Mouse (Mus musculus): Measurements from ENCODE around the gene Ralgps2.
A peak's percentile ranks its signal among the peaks of the same experiment; 100 is the strongest.

The Ralgps2 gene

GRCm38 (mm10) chr1:156909265-156909664 lies 30.2 kb downstream of the Ralgps2 start:
- no peak for DNase-seq (ENCODE audit: low read depth)

GRCm38 (mm10) chr1:156905660-156906059 lies 33.8 kb downstream of the Ralgps2 start:
- DNase-seq (ENCODE audit: low read depth), result peak; percentile 56

- DNase-seq (ENCODE audit: low read depth), result peak; percentile 22
Observed at GRCm38 (mm10) chr1:156903899-156904298, 35.5 kb downstream of the Ralgps2 start.

- DNase-seq (ENCODE audit: low read depth), result peak; percentile 21
Observed at GRCm38 (mm10) chr1:156901689-156902088, 37.7 kb downstream of the Ralgps2 start.

- DNase-seq (ENCODE audit: low read depth), result peak; percentile 37
Observed at GRCm38 (mm10) chr1:156891561-156891960, 47.9 kb downstream of the Ralgps2 start.

- DNase-seq (ENCODE audit: low read depth), result no peak
Observed at GRCm38 (mm10) chr1:156888830-156889229, 50.6 kb downstream of the Ralgps2 start.

- DNase-seq (ENCODE audit: low read depth), result no peak
Observed at GRCm38 (mm10) chr1:156885879-156886278, 53.5 kb downstream of the Ralgps2 start.

- DNase-seq (ENCODE audit: low read depth), result no peak
Observed at GRCm38 (mm10) chr1:156884782-156885181, 54.6 kb downstream of the Ralgps2 start.

GRCm38 (mm10) chr1:156870616-156871015 lies 68.8 kb downstream of the Ralgps2 start:
- peak; percentile 7 for DNase-seq (ENCODE audit: low read depth)

GRCm38 (mm10) chr1:156870028-156870427 lies 69.4 kb downstream of the Ralgps2 start:
- DNase-seq (ENCODE audit: low read depth), result no peak

GRCm38 (mm10) chr1:156864240-156864639 lies 75.2 kb downstream of the Ralgps2 start:
- no peak for DNase-seq (ENCODE audit: low read depth)

- no peak for DNase-seq (ENCODE audit: low read depth)
Observed at GRCm38 (mm10) chr1:156863726-156864125, 75.7 kb downstream of the Ralgps2 start.

- peak; percentile 10 for DNase-seq (ENCODE audit: low read depth)
Observed at GRCm38 (mm10) chr1:156861475-156862043, 77.9 kb downstream of the Ralgps2 start.

GRCm38 (mm10) chr1:156860266-156860665 lies 79.2 kb downstream of the Ralgps2 start:
- DNase-seq (ENCODE audit: low read depth), result no peak

GRCm38 (mm10) chr1:156859711-156860250 lies 79.6 kb downstream of the Ralgps2 start:
- no peak for DNase-seq (ENCODE audit: low read depth)

- no peak for DNase-seq (ENCODE audit: low read depth)
Observed at GRCm38 (mm10) chr1:156859156-156859555, 80.3 kb downstream of the Ralgps2 start.

- DNase-seq (ENCODE audit: low read depth), result no peak
Observed at GRCm38 (mm10) chr1:156856666-156857065, 82.8 kb downstream of the Ralgps2 start.

GRCm38 (mm10) chr1:156854558-156854957 lies 84.9 kb downstream of the Ralgps2 start:
- DNase-seq (ENCODE audit: low read depth), result no peak

GRCm38 (mm10) chr1:156852872-156853271 lies 86.6 kb downstream of the Ralgps2 start:
- DNase-seq (ENCODE audit: low read depth), result no peak

GRCm38 (mm10) chr1:156852409-156852808 lies 87.0 kb downstream of the Ralgps2 start:
- no peak for DNase-seq (ENCODE audit: low read depth)

- no peak for DNase-seq (ENCODE audit: low read depth)
Observed at GRCm38 (mm10) chr1:156847098-156847497, 92.3 kb downstream of the Ralgps2 start.

GRCm38 (mm10) chr1:156841625-156842339 lies 97.6 kb downstream of the Ralgps2 start:
- DNase-seq (ENCODE audit: low read depth), result no peak

GRCm38 (mm10) chr1:156838695-156839094 lies 100.7 kb downstream of the Ralgps2 start:
- DNase-seq (ENCODE audit: low read depth), result no peak
